Mouse (Mus musculus) monocyte, adult 5-6 weeks (primary cell): ENCODE data around the gene Maats1. TPM values are rescaled to one million over a fixed set of nuclear protein-coding genes. Genes with fewer than 3 reads are reported as not detected.

Experiments used
- ATAC-seq: fragments of 153-309, 156-312 bp; replicated peaks from 2 replicates; pipeline ENCODE4 v1.8.0; 2017; ENCODE audit warnings: mild to moderate bottlenecking; ENCODE audit not compliant: low TSS enrichment, insufficient number of reproducible peaks, severe bottlenecking, poor library complexity, low FRiP score
- total RNA-seq: library from RNA; stranded (forward); fragments of 200-1000, 200-491, 200-594 nt; gene quantifications from 3 replicates; pipeline ENCODE4 v1.2.3, GENCODE M21; 2017

The Maats1 gene
- total RNA-seq, 1 experiment from 2014 or later: not detected

DNA sequence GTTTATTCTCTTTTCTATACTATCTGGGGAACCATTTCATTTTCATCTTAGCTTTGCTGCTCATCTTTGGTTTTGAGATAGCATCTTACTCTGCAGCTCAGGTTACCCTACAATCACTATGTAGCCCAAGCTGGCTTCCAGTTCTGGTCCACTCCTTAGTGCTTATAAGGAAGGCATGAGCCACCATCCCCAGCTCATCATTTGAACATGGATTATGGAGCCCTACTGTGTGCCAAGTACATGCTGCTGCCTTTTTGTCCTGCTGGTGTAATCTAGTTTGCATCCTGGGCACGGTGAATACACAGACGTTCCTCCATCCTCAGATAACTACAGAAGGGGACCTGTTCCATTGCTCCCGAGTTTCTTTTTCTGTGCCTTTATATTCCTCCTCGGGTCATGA, 30.9 kb upstream of the Maats1 start:
- ATAC-seq: no peak

DNA sequence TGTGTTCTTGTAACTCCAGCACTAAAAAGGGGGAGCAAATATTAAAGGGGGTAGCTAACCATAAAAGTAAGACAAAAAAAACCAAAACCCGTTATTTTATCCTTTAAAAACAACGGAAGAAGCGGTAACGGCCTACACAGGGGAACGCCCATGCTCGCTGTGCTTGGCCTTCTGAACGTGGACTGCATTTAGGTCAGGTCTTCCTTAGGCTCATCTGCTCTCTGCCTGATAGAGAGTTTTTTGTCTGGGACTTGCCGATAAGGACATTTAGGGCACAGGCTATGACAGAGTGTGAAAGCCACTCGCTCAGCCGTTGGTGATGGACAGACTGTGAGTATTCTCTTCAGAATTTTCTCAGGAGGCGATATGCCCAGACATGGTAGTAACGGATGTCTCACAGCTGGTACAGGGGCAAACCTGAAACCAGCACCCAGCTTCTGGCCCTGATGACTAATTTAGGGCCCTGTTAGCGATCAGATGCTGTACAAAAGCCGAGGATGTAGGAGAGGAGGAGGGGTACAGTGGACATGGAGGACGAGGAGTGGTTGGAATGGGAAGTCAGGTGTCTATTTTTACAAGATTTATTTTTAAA, 29.9 kb upstream of the Maats1 start:
- no peak for ATAC-seq

DNA sequence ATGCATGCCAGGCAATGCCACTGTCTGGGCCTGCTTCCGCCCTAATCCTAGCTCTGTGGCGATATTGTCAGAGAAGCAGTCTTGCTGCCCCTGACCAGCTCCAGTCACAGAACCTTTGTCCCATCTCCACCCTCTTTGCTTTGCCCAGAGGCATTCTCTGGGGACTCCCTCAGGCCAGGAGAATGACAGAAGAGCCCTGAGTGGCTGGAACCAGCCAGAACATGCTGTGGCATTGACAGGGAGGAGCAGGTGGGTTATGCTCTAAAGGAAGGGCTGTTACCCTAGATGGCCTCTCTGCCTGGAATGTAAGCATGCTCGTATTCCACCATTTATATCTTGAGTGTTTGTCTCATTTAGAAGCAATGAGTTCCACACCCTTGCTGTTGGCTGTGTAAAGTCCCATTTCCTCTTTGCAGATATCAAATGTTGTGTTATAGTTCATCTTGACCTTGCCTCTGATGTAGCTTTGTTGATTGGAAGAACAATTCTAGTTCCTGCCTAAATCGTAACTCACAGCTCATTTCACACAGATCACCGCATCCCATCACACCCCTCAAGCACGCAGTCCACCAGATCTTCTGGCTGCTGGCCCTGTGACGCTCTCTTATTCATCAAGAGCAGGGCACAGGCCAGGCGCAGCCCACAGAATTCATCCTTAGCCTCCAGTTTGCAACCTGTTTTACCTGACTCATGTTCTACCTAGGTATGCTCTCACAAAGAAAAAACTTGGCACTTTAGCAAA, 28.9 kb upstream of the Maats1 start:
- no peak for ATAC-seq

DNA sequence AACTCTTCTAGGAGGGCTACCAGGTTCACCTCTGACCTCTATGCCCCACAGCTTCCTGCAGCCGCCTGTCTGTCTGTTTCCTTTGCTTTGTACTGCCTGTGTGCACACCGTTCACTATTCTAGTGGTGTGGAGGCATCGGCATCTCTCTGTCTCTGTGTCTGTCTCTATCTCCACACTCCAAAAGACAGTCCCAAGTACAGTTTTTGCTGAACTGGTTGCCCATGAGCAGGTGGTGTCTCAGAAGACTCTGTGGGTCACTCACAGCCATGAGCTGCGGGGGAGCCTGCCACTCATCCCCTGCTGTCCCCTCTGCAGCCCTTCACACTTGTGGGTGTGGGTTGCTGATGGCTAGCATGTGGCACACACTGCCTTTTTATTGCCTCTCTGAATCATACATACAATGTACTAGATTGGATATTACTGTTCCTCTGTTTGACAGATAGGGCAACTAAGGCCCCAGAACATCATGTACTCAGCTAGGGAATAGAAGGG, 28.1 kb upstream of the Maats1 start:
- no peak for ATAC-seq

DNA sequence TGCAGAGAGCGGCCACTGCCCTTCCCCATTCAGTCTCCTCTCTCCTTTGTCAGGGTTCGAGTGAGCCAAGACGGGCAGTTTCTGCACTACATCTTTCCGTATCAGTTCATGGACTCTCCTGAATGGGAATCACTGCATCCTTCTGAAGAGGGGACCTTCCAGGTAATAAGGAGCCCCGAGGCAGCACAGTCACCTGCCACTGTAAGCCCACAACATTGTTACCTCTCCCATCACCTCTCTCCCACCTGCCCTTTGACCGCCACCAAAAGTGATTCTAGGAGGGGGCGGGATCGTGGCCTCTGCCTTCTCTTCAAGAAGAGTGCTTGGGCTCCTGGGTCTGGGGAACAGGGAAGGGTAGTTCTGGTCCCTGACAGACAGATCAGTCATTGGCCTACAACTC, 27.5 kb upstream of the Maats1 start:
- no peak for ATAC-seq

DNA sequence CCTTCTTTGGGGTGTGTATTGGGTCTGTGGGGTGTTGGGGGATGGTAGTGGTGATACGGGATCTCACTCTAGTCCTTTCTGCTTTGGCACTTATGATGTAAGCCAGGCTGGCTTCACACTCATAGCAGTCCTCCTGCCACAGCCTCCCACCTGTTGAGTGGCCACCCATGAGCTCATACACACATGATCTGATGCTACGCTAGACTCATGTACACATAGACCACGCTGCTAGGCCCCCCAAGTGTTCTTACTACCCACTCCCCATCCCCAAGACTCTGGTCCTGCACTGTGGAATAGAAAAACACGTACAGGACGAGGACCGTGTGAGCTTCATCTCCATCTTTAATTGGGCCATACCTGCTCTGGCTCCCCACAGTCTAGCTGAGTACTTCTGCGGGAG, 27.1 kb upstream of the Maats1 start:
- ATAC-seq: no peak

DNA sequence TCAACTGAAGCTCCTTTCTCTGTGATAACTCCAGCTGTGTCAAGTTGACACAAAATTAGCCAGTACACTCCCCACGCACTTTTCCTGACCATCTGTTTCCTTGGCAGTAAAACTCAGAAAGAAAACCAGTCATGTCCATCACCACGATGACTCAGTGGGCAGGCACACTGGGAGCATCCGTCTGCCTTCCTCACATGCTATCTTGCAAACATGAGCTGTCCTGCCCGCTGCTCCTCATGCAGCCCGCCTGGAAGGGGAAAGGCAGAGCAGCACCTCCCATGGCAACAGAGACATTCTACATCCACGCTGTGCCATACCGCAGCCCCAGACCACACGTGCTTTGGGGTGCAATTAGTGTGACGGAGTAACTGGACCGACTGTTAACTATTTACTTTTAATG, 26.4 kb upstream of the Maats1 start:
- ATAC-seq: no peak

DNA sequence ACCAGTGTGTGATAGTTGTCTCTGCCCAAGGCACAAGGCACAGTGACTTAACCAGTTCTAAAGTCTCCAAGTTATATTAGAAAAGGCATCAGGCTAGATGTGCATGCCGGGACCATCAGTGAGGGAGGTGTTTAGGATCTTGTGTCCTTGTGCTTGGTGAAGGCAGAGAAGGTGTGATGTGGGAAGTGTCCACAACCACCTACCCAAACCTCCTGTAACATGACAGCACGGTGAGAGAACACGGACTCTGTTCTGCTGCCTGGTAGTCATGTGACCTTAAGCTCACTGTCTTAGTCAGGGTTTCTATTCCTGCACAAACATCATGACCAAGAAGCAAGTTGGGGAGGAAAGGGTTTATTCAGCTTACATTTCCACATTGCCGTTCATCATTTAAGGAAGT, 24.3 kb upstream of the Maats1 start:
- ATAC-seq: no peak

DNA sequence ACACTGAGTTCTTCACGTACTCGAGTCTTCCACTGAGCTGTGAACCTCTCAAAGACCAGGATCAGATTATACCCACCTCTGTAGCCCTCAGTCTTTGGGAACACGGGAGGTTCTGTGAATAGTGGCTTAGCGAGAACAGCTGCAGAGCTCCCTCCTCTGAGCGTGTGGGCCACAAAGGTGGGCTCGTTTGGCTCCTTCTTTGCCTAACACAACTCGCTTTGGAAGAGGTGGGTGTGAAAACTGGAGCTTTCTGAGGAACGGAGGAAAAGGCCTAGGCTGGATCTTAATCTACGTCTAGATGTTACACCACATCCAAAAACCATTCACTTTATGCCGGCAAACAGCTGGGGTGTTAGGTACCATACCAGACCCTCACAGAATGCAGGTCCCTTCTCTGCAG, 23.4 kb upstream of the Maats1 start:
- no peak for ATAC-seq

DNA sequence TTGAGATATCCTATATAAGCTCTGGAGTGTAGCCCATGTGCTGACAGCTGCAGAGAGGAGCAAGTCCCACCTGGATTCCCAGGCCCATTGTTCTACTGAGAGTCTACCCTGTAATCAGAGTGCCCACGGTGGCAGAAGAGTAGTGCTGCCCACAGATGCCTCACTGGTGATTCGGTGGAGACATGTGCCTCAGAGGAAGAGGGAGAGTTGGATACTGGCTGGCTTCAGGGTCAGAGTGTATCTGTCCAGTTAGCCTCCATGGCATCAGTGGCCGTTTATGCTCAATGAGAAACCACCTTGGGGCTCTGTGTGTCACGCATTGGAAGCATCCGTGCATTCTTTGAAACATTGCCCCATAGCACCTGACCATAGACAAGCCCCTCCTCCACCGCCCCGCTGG, 21.7 kb upstream of the Maats1 start:
- ATAC-seq: no peak

DNA sequence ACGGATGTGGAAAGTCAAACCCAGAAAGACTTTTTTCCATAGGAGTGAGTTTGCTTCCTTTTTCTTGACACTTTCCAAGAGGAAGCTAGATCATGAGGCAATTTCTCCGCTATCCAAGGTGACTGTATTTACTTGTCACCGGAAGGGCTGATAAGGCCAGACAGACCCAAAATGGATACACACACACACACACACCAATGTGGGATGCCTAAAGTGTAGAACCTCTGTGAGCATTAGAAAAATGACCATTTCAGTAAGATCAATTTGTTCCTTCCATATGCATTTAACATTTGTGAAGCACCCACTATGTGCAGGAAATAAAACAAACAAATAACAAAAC, 21.3 kb upstream of the Maats1 start:
- no peak for ATAC-seq

DNA sequence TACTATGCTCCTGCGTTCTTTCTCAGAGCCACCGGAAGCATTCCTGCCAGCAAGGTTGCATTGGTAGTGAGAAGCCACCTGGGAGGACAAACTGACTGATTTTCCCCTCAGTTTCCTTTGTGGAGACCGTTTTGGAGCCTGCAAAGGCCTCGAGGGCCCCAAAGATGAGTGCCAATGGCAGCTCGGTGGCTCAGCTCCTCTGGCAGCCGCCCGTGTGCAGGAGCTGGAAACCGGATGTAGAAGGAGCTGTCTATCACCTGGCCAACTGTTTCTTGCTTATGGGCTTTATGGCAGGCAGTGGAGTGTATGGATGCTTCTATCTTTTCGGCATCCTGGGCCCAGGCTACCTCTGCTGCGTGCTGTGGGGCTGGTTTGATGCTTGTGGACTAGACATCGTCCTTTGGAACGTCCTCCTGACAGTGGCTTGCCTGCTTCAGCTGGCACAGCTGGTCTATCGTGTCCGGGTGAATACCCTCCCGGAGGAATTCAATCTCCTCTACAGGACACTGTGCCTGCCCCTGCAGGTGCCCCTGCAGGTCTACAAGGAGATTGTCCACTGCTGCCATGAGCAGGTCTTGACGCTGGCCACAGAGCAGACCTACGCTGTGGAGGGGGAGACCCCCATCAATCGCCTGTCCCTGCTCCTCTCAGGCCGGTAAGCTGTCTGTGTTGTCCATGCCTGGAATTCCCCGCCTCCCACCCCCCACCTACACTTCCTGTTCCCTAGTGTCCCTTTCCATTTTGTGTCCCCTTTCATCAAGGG, 20.7 kb upstream of the Maats1 start:
- ATAC-seq: no peak

DNA sequence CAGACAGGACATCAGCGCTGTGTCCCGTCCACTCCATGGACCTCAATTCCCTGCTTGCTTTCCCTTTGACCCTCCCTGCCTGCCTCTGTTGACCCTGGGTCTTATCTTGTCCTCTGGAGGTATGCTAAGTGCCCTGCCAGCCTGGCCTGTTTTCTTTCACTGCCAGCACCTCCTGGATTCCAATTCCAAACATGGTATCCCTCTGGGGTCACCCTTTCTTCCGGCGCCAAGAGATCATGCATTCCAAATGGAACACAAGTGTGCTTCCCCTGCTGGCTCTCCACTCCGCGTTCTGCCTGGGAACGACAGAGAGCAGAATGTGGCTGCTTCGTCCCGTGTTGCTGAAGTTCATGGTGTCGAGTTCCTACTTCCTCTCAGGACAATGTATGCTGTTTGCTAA, 20.0 kb upstream of the Maats1 start, which contains the start of gene Popdc2:
Gene Popdc2, plus strand, starts transcription at position 277 of the 400 bp plus-strand sequence.
- no peak for ATAC-seq

DNA sequence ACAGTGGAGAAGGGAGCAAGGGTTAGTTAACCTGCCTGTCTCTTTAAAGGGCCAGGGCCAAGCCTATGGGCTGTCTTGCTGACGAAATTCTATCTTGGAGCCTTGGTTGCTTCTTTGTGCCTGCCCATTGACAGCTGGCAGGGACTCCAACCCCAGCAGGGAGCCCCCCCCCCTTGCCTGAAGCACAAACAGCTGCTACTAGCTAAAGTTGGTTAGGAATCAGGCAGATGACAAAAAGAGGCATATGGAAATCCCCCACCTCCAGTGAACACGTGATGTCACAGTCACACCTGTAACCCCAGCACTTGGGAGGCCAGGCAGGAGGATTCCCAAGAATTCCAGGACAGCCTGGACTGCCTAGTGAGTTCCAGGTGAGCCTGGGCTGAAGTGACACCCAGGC, 18.4 kb upstream of the Maats1 start:
- no peak for ATAC-seq

DNA sequence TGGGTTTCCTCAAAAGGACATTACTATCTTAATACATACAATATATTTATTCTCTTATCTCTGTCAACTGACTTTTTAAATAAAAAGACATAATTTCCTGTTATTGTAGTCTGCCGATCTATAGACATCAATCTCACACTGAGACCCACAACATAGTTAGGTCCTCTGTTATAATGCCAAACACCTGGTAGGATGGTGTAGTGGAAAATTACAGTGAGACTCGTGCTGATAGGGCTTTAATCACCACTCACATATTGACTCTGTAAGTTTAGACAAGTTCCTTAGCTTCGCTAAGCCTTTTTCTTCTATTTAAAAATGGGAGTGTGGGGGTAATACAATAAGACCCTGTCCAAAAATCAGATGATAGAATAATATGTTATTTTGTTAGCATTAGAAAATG, 17.9 kb upstream of the Maats1 start:
- ATAC-seq: no peak

DNA sequence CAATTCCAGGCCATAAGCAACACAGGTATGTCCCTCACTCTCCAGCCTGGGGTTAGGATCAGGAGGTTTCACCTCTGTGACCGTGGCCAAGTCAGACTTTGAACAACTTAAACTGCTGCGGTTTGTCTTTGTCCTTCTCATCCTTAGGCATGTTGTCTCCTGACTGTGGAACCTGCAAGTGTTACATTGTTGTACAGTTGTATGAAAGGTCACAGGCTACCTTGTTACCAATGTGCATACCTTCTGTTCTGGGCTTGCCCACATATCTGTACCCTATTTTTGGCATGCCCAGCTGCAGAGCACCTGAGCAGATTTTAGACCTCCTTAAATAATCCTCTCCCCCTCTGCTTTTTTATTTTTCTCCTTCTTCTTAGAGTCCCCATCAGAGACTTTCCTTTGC, 17.3 kb upstream of the Maats1 start:
- ATAC-seq: no peak

DNA sequence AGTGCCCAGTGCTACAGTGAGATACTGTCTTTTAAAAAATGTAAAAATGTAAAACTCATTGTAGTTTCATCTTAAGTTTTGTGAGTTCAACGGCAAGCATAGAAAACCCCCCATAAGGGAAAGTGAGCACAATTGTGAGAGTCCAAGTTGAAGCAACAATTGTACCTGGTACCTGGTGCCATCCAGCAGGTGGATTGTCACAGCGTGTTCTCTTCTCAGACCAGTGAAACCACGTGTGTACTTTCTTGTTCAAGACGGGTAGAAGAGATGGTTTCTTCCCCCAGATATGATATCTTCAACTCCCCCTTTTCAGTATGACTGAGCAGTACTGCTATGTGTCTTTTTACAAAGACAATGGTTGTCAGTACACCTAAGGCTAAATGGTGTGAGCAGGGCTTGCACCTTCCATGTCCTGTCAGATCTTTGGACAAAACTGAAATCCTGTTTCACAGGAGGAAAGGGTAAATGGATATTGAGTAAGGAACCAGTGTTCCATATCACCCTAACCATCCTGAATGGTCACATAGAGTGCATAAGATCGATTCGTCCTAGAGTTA, 16.4 kb upstream of the Maats1 start:
- ATAC-seq: no peak

DNA sequence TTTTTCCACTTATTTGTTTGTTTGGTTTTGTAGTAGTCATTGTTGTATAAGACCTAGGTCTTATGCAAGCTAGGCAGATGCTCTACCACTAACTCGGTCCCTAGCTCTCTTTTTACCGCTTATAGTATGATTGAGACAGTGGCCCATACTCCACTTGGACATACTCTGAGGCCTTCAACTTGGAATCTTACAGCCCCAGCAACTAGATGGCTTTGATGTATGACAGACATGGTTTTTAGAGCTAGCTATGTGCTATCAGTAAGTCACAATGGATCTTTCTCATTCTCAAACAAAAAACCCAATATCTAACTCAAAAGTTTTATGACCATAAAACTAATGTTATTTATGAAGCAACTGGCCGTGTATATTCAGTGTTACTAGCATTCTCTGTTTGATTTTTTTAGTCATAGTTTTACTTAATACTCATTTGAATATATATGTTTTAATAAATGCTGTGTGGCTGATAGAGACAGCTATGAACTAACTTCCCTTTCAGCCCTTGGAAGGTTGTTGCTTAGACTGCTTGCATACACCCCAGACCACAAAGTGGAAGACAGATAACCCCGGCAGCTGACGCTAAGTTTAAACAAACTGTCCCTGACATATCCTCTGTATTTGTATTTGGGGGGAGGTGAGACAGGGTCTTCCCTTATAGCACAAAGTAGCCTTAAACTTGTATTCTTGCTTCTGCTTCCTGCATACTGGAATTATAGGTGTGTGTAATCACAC, 12.4 kb upstream of the Maats1 start:
- ATAC-seq: no peak

DNA sequence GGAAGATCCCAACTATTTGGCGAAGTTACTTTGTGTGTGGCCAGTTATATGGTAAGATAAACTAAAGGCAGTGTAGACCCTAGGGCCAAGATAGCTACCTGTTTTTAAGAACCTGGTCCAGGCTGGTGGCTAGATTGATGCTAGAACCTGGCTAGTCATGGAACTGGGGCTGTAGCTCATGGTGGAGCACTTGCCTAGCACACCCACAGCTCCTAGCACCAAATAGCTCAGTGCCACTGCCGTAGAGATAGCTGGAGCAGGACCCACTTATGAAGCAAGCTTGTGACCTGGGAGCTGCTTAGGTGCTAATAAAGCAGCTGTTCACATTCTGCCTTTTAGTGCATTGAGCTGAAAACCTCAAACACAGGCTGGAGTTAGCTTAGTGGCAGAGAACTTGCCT, 11.7 kb upstream of the Maats1 start:
- no peak for ATAC-seq
